Mouse (Mus musculus): ENCODE data around the gene Pgam1. TPM values are rescaled to one million over a fixed set of nuclear protein-coding genes. Genes with fewer than 3 reads are reported as not detected.
A peak's percentile ranks its signal among the peaks of the same experiment; 100 is the strongest.

The Pgam1 gene
- polyA plus RNA-seq, 1 experiment from 2014 or later, result 488 TPM

GRCm38 (mm10) chr19:41881842-41882241 is 29.9 kb upstream of the Pgam1 start:
- H3K4me3 ChIP-seq (replicated peaks; ENCODE audit: low read depth, low read length), result no peak overlapping the region
- no peaks in the 10 kb centered on the region for H3K9me3 ChIP-seq (replicated peaks; ENCODE audit: low read length)
- no peak overlapping the region for H3K9ac ChIP-seq (ENCODE audit: low read depth, low read length)
- H3K4me1 ChIP-seq (replicated peaks; ENCODE audit: insufficient read depth, low read length), result no peaks in the 10 kb centered on the region
- DNase-seq (ENCODE audit: low spot score) (no peak), ATAC-seq (replicated peaks; ENCODE audit: low FRiP score, low read depth) (no peak)
- TF ChIP-seq CTCF (IDR thresholded peaks at IDR 0.05; ENCODE audit: low read depth), result no peak
- H3K27ac ChIP-seq, result no peak overlapping the region
- peaks cover 41% of the 10 kb centered on the region for H3K36me3 ChIP-seq (ENCODE audit: insufficient read depth, low read length)
- no peak overlapping the region for H3K4me2 ChIP-seq (ENCODE audit: low read length)
- H3K27me3 ChIP-seq (ENCODE audit: insufficient read depth, low read length), result no peaks in the 10 kb centered on the region
- WGBS, result 97% methylated on average over 4 of the region's 4 CpGs

- H3K4me3 ChIP-seq (replicated peaks; ENCODE audit: low read depth, low read length), result no peak overlapping the region
- no peaks in the 10 kb centered on the region for H3K9me3 ChIP-seq (replicated peaks; ENCODE audit: low read length)
- no peaks in the 10 kb centered on the region for H3K27me3 ChIP-seq (ENCODE audit: insufficient read depth, low read length)
- ATAC-seq (replicated peaks; ENCODE audit: low FRiP score, low read depth) (no peak), DNase-seq (ENCODE audit: low spot score) (no peak)
- peaks cover 40% of the 10 kb centered on the region for H3K36me3 ChIP-seq (ENCODE audit: insufficient read depth, low read length)
- no peak overlapping the region for H3K27ac ChIP-seq
- no peak for TF ChIP-seq CTCF (IDR thresholded peaks at IDR 0.05; ENCODE audit: low read depth)
- H3K4me1 ChIP-seq (replicated peaks; ENCODE audit: insufficient read depth, low read length), result no peaks in the 10 kb centered on the region
- WGBS, result 92% methylated on average over 9 of the region's 9 CpGs
- H3K4me2 ChIP-seq (ENCODE audit: low read length), result no peak overlapping the region
- no peak overlapping the region for H3K9ac ChIP-seq (ENCODE audit: low read depth, low read length)
Observed at GRCm38 (mm10) chr19:41883882-41884281, 27.8 kb upstream of the Pgam1 start.

- Histone ChIP-seq H3K36me3 (ENCODE audit: insufficient read depth, low read length) (peaks cover 34% of the 10 kb centered on the region), H3K4me1 (replicated peaks; ENCODE audit: insufficient read depth, low read length) (no peaks in the 10 kb centered on the region), H3K9ac (ENCODE audit: low read depth, low read length) (no peak overlapping the region), H3K4me3 (replicated peaks; ENCODE audit: low read depth, low read length) (no peak overlapping the region), H3K27me3 (ENCODE audit: insufficient read depth, low read length) (no peaks in the 10 kb centered on the region), H3K9me3 (replicated peaks; ENCODE audit: low read length) (no peaks in the 10 kb centered on the region), H3K4me2 (ENCODE audit: low read length) (no peak overlapping the region), H3K27ac (no peak overlapping the region)
- TF ChIP-seq CTCF (IDR thresholded peaks at IDR 0.05; ENCODE audit: low read depth), result no peak
- no peak for ATAC-seq (replicated peaks; ENCODE audit: low FRiP score, low read depth)
- no peak for DNase-seq (ENCODE audit: low spot score)
Observed at GRCm38 (mm10) chr19:41888191-41888590, 23.5 kb upstream of the Pgam1 start.

- Histone ChIP-seq H3K27me3 (ENCODE audit: insufficient read depth, low read length) (no peaks in the 10 kb centered on the region), H3K4me3 (replicated peaks; ENCODE audit: low read depth, low read length) (peak overlapping the region; percentile 78), H3K4me2 (ENCODE audit: low read length) (peak overlapping the region; percentile 81), H3K9me3 (replicated peaks; ENCODE audit: low read length) (no peaks in the 10 kb centered on the region), H3K27ac (no peak overlapping the region), H3K4me1 (replicated peaks; ENCODE audit: insufficient read depth, low read length) (peaks cover 13% of the 10 kb centered on the region), H3K36me3 (ENCODE audit: insufficient read depth, low read length) (0 out of 2 replicates have a peak, but pooled peaks cover 5% of the 10 kb centered on the region), H3K9ac (ENCODE audit: low read depth, low read length) (peak overlapping the region; percentile 51; the same call in 1 of the 2 replicates)
- TF ChIP-seq CTCF (IDR thresholded peaks at IDR 0.05; ENCODE audit: low read depth), result no peak
- DNase-seq (ENCODE audit: low spot score) (no peak), ATAC-seq (replicated peaks; ENCODE audit: low FRiP score, low read depth) (no peak)
- 48% methylated on average over 7 of the region's 7 CpGs for WGBS
Observed at GRCm38 (mm10) chr19:41894959-41895358, 16.8 kb upstream of the Pgam1 start.

- Histone ChIP-seq H3K9ac (ENCODE audit: low read depth, low read length) (peak within 1 kb of the TSS; percentile 51), H3K36me3 (ENCODE audit: insufficient read depth, low read length) (no peaks in the 10 kb centered on the region), H3K27me3 (ENCODE audit: insufficient read depth, low read length) (no peaks in the 10 kb centered on the region), H3K4me2 (ENCODE audit: low read length) (peak within 1 kb of the TSS; percentile 81), H3K9me3 (replicated peaks; ENCODE audit: low read length) (no peaks in the 10 kb centered on the region), H3K4me1 (replicated peaks; ENCODE audit: insufficient read depth, low read length) (peaks cover 13% of the 10 kb centered on the region), H3K27ac (peak within 1 kb of the TSS; percentile 47; the same call in 1 of the 2 replicates), H3K4me3 (replicated peaks; ENCODE audit: low read depth, low read length) (peak within 1 kb of the TSS; percentile 78)
- no peak for TF ChIP-seq CTCF (IDR thresholded peaks at IDR 0.05; ENCODE audit: low read depth)
- whole genome bisulfite sequencing, result under 1% methylated on average over 46 of the region's 46 CpGs
- ATAC-seq (replicated peaks; ENCODE audit: low FRiP score, low read depth) (peak; percentile 88), DNase-seq (ENCODE audit: low spot score) (peak; percentile 99)
Observed at GRCm38 (mm10) chr19:41895460-41896318, 16.0 kb upstream of the Pgam1 start, which contains the start of gene Rrp12. Rrp12 (minus strand) TSS chr19:41896173.

- Histone ChIP-seq H3K9me3 (replicated peaks; ENCODE audit: low read length) (no peaks in the 10 kb centered on the region), H3K27me3 (ENCODE audit: insufficient read depth, low read length) (no peaks in the 10 kb centered on the region), H3K9ac (ENCODE audit: low read depth, low read length) (peak overlapping the region; percentile 36; the same call in 1 of the 2 replicates), H3K4me1 (replicated peaks; ENCODE audit: insufficient read depth, low read length) (peaks cover 13% of the 10 kb centered on the region), H3K36me3 (ENCODE audit: insufficient read depth, low read length) (no peaks in the 10 kb centered on the region), H3K27ac (0 out of 2 replicates have a peak overlapping the region, but pooled peaks have one; percentile 47), H3K4me3 (replicated peaks; ENCODE audit: low read depth, low read length) (peak overlapping the region; percentile 78), H3K4me2 (ENCODE audit: low read length) (peak overlapping the region; percentile 81)
- DNase-seq (ENCODE audit: low spot score) (no peak), ATAC-seq (replicated peaks; ENCODE audit: low FRiP score, low read depth) (peak; percentile 25; the same call in 1 of the 2 replicates)
- 18% methylated on average over 18 of the region's 18 CpGs for WGBS
- TF ChIP-seq CTCF (IDR thresholded peaks at IDR 0.05; ENCODE audit: low read depth), result no peak
Observed at GRCm38 (mm10) chr19:41896319-41896711, 15.4 kb upstream of the Pgam1 start.
